Mouse (Mus musculus) lung, postnatal 36 days (tissue): ENCODE measurements around the gene Ppm1a.

Experiments
- DNase-seq: peaks from one replicate; pipeline ENCODE4 v3.0.0; 2022; ENCODE audit warnings: mixed read lengths

Gene Ppm1a

GRCm38 (mm10) chr12:72762502-72762901 is 5.2 kb downstream of the Ppm1a start:
- no peak for DNase-seq

GRCm38 (mm10) chr12:72763156-72763555 is 5.9 kb downstream of the Ppm1a start:
- no peak for DNase-seq

- no peak for DNase-seq
Observed at GRCm38 (mm10) chr12:72767809-72768208, 10.6 kb downstream of the Ppm1a start.

- DNase-seq: no peak
Observed at GRCm38 (mm10) chr12:72768230-72768629, 11.0 kb downstream of the Ppm1a start.

- no peak for DNase-seq
Observed at GRCm38 (mm10) chr12:72769546-72770230, 12.4 kb downstream of the Ppm1a start.

GRCm38 (mm10) chr12:72771153-72771552 is 13.9 kb downstream of the Ppm1a start:
- no peak for DNase-seq

GRCm38 (mm10) chr12:72771711-72772110 is 14.5 kb downstream of the Ppm1a start:
- DNase-seq: no peak

- no peak for DNase-seq
Observed at GRCm38 (mm10) chr12:72773921-72774320, 16.7 kb downstream of the Ppm1a start.

GRCm38 (mm10) chr12:72777244-72777643 is 20.0 kb downstream of the Ppm1a start:
- no peak for DNase-seq

- DNase-seq: no peak
Observed at GRCm38 (mm10) chr12:72780136-72780535, 22.9 kb downstream of the Ppm1a start.

GRCm38 (mm10) chr12:72782786-72783185 is 25.5 kb downstream of the Ppm1a start:
- DNase-seq: peak; percentile 18

GRCm38 (mm10) chr12:72785183-72785930 is 28.1 kb downstream of the Ppm1a start:
- DNase-seq: no peak

- peak; percentile 17 for DNase-seq
Observed at GRCm38 (mm10) chr12:72786551-72786950, 29.3 kb downstream of the Ppm1a start.

GRCm38 (mm10) chr12:72786986-72787385 is 29.7 kb downstream of the Ppm1a start:
- no peak for DNase-seq

GRCm38 (mm10) chr12:72790538-72790937 is 33.3 kb downstream of the Ppm1a start:
- no peak for DNase-seq

- no peak for DNase-seq
Observed at GRCm38 (mm10) chr12:72792320-72793091, 35.3 kb downstream of the Ppm1a start.

GRCm38 (mm10) chr12:72793983-72794382 is 36.7 kb downstream of the Ppm1a start:
- DNase-seq: no peak

- no peak for DNase-seq
Observed at GRCm38 (mm10) chr12:72809798-72810197, 52.5 kb downstream of the Ppm1a start.

GRCm38 (mm10) chr12:72811588-72811987 is 54.3 kb downstream of the Ppm1a start:
- no peak for DNase-seq

GRCm38 (mm10) chr12:72820940-72821431 is 63.7 kb downstream of the Ppm1a start:
- DNase-seq: peak; percentile 51

GRCm38 (mm10) chr12:72821589-72821988 is 64.3 kb downstream of the Ppm1a start:
- no peak for DNase-seq

- no peak for DNase-seq
Observed at GRCm38 (mm10) chr12:72825656-72826055, 68.4 kb downstream of the Ppm1a start.

GRCm38 (mm10) chr12:72828846-72829556 is 71.7 kb downstream of the Ppm1a start:
- no peak for DNase-seq
